Mouse (Mus musculus): ENCODE measurements around the gene Ptgs2. TPM values are rescaled to one million over a fixed set of nuclear protein-coding genes. Genes with fewer than 3 reads are reported as not detected.

Ptgs2 gene
- polyA plus RNA-seq, 1 experiment, result not detected

DNA sequence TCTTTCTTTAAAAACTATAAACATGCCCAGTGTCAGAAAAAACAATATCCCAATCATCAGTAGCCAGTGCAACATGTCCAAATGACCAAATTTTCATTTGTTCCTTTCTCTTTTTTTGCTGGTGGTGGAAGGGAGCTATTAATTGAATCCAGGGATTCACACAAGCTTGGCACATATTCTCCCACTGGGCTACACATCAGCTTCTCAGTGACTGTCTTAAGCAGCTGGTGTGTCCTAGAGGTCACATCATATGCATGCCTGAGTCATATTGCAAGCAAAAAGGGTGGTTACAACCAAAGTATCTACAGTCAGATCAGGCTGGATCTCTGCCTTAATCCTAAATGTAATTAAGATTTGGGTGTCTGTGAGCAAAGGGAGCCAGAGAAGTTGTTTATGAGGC, 35.5 kb downstream of the Ptgs2 start:
- no peak overlapping the region for H3K4me3 ChIP-seq (ENCODE audit: insufficient read depth, low read depth, low read length)
- H3K4me1 ChIP-seq (ENCODE audit: control insufficient read depth, insufficient read depth, low read length), result no peaks in the 10 kb centered on the region
- no peak for TF ChIP-seq POLR2A (IDR thresholded peaks at IDR 0.05; ENCODE audit: insufficient read depth, low read depth, low read length)
- no peak for TF ChIP-seq CTCF (IDR thresholded peaks at IDR 0.05; ENCODE audit: insufficient read depth, low read depth, low read length)
- H3K27ac ChIP-seq (ENCODE audit: insufficient read depth, low read depth, low read length), result no peak overlapping the region

DNA sequence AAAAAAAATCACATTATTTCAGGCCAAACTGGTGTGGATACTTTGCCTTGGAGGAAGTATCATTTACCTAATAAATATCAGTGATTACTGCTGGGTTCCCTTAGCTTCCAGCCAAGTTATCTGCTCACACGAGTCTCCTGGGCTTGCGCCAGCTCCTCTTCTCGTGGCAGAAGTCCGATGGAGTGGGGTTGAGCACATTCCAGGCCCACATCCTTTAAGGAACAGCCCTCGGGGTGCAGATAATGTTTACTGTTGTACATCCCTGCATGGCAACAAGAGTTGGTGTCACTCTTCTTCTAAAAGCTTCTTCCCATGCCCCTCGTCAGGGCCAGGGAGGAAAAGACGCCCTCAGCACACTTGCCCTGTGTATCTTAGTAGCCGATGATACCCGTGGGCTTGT, 39.9 kb downstream of the Ptgs2 start:
- H3K4me3 ChIP-seq (ENCODE audit: insufficient read depth, low read depth, low read length), result no peak overlapping the region
- no peak for TF ChIP-seq CTCF (IDR thresholded peaks at IDR 0.05; ENCODE audit: insufficient read depth, low read depth, low read length)
- TF ChIP-seq POLR2A (IDR thresholded peaks at IDR 0.05; ENCODE audit: insufficient read depth, low read depth, low read length), result no peak
- H3K4me1 ChIP-seq (ENCODE audit: control insufficient read depth, insufficient read depth, low read length), result no peaks in the 10 kb centered on the region
- 71% methylated on average over 9 of the region's 9 CpGs for WGBS
- no peak overlapping the region for H3K27ac ChIP-seq (ENCODE audit: insufficient read depth, low read depth, low read length)

DNA sequence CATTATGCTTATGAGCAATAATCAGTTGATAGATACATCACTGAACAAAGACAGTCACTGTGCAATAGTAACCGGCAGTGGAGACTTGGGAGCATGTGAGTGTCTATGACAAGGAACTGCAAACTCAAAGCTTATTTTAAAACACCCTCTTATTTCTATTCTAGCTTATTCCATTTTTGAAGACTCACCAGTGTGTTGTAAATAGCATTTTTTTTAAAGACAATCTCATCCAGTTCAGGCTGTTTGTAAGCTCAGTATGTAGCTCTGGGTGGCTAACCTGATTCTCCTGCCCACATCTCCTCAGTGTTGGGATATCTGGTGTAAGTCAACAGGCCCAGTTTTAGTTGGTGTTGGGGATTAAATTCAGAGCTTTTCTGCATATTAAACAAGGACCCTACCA, 42.1 kb downstream of the Ptgs2 start:
- Histone ChIP-seq H3K27ac (ENCODE audit: insufficient read depth, low read depth, low read length) (no peak overlapping the region), H3K4me3 (ENCODE audit: insufficient read depth, low read depth, low read length) (no peak overlapping the region), H3K4me1 (ENCODE audit: control insufficient read depth, insufficient read depth, low read length) (no peaks in the 10 kb centered on the region)
- TF ChIP-seq POLR2A (IDR thresholded peaks at IDR 0.05; ENCODE audit: insufficient read depth, low read depth, low read length), result no peak
- TF ChIP-seq CTCF (IDR thresholded peaks at IDR 0.05; ENCODE audit: insufficient read depth, low read depth, low read length), result no peak
- WGBS, result 70% methylated on average over 1 of the region's 1 CpGs

DNA sequence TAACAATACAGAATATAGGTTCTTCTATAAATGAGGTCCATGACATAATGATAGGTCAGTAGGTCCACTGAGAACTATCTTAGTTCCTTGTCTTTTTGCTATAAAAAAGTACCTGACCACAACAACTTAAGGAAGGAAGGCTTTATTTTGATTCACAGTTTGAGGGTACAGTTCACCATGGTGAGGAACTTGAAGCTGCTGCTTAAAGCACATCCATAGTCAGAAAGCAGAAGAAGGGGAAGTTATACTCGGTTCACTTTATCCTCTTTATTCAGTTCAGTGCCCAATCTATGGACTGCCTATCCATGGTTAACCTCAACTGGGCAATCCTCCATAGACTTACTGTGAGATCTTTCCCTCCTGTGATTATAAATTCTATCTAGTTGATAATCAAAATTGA, 43.7 kb downstream of the Ptgs2 start:
- 79% methylated on average over 1 of the region's 1 CpGs for WGBS
- Histone ChIP-seq H3K27ac (ENCODE audit: insufficient read depth, low read depth, low read length) (no peak overlapping the region), H3K4me3 (ENCODE audit: insufficient read depth, low read depth, low read length) (no peak overlapping the region), H3K4me1 (ENCODE audit: control insufficient read depth, insufficient read depth, low read length) (no peaks in the 10 kb centered on the region)
- TF ChIP-seq POLR2A (IDR thresholded peaks at IDR 0.05; ENCODE audit: insufficient read depth, low read depth, low read length), result no peak
- TF ChIP-seq CTCF (IDR thresholded peaks at IDR 0.05; ENCODE audit: insufficient read depth, low read depth, low read length), result no peak

DNA sequence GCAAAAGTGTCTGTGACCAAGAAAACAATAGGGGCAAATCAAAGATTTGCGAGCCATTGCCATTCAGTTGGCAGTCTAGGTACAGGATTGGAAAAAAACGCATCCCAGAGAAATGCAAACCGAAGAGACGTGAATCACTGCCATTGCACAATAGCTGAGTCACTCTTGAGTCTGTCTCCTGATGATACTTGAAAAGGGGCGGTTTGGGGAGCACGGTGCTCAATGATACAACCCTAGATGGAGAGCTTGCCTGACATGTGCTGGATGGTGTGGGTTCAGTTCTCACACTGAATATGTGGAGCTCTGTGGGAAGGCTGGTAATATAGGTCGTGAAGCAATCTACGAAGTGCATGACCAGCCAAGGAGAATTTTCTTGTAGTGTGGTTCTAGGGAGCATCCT, 45.2 kb downstream of the Ptgs2 start:
- Histone ChIP-seq H3K27ac (ENCODE audit: insufficient read depth, low read depth, low read length) (no peak overlapping the region), H3K4me3 (ENCODE audit: insufficient read depth, low read depth, low read length) (no peak overlapping the region), H3K4me1 (ENCODE audit: control insufficient read depth, insufficient read depth, low read length) (no peaks in the 10 kb centered on the region)
- TF ChIP-seq CTCF (IDR thresholded peaks at IDR 0.05; ENCODE audit: insufficient read depth, low read depth, low read length), result no peak
- no peak for TF ChIP-seq POLR2A (IDR thresholded peaks at IDR 0.05; ENCODE audit: insufficient read depth, low read depth, low read length)
- 87% methylated on average over 8 of the region's 8 CpGs for WGBS

DNA sequence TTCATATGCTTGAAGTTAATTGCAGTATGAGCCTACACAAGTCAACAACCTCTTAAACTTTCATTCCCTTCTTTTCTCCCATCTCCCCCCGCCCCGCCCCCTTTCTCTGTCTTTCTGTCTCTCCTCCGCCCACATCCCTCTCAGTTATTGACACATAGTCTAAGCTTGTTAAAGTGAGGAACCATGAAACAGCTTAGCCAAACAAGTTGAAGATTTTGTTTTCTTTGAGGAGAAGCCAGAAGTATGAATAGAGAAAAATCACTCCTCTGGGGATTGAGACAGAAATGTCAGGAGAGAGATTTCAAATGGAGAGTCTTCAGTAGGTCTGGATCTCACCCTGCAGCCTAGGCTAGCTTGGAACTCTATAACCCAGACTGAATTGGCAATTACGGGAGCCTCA, 47.4 kb downstream of the Ptgs2 start:
- TF ChIP-seq POLR2A (IDR thresholded peaks at IDR 0.05; ENCODE audit: insufficient read depth, low read depth, low read length), result no peak
- no peak for TF ChIP-seq CTCF (IDR thresholded peaks at IDR 0.05; ENCODE audit: insufficient read depth, low read depth, low read length)
- Histone ChIP-seq H3K4me1 (ENCODE audit: control insufficient read depth, insufficient read depth, low read length) (no peaks in the 10 kb centered on the region), H3K4me3 (ENCODE audit: insufficient read depth, low read depth, low read length) (no peak overlapping the region), H3K27ac (ENCODE audit: insufficient read depth, low read depth, low read length) (no peak overlapping the region)
- 81% methylated on average over 4 of the region's 4 CpGs for WGBS

DNA sequence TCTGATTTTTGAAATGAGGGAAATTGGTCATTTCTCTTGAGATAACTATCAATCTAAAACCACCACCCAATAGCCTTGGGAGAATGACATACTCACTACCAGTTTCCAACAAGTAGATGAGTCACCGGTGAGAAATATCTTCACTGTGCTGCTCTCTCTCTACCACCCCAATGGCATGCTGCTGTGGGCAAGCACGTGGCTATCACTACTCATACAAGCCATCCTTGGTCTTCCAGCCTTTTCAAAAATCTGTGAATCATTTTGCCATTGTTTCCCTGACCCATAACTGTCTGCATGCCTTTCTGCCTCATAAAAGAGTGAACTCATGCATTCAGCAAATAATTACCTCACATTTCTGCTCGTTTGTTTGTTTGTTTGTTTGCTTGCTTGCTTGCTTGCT, 51.6 kb downstream of the Ptgs2 start:
- WGBS, result 58% methylated on average over 3 of the region's 3 CpGs
- Histone ChIP-seq H3K27ac (ENCODE audit: insufficient read depth, low read depth, low read length) (no peak overlapping the region), H3K4me1 (ENCODE audit: control insufficient read depth, insufficient read depth, low read length) (no peaks in the 10 kb centered on the region), H3K4me3 (ENCODE audit: insufficient read depth, low read depth, low read length) (no peak overlapping the region)
- TF ChIP-seq POLR2A (IDR thresholded peaks at IDR 0.05; ENCODE audit: insufficient read depth, low read depth, low read length), result no peak

Other genes with a start within 250 kb of the Ptgs2 start
- not detected in 2 replicates for gene Pla2g4a, start 138.7 kb upstream of the Ptgs2 start, polyA plus RNA-seq (2012; ENCODE audit: insufficient read depth, insufficient read length, low replicate concordance, missing spikeins)
- not detected in 2 replicates for gene Pdc, start 219.4 kb downstream of the Ptgs2 start, polyA plus RNA-seq (2012; ENCODE audit: insufficient read depth, insufficient read length, low replicate concordance, missing spikeins)

All from olfactory bulb, adult 2 months (tissue).